Mouse (Mus musculus): ENCODE data around the gene Tubgcp2.
A peak's percentile ranks its signal among the peaks of the same experiment; 100 is the strongest.

Tubgcp2 gene

GRCm38 (mm10) chr7:139978278-139978892 is 58.1 kb downstream of the Tubgcp2 start, which contains the start of gene 6430531B16Rik:
TSS of gene 6430531B16Rik (minus strand) at chr7:139978755.
- peak; percentile 92 for DNase-seq

- no peak for DNase-seq
Observed at GRCm38 (mm10) chr7:139975471-139975870, 61.0 kb downstream of the Tubgcp2 start.

- DNase-seq = no peak
Observed at GRCm38 (mm10) chr7:139974307-139974706, 62.2 kb downstream of the Tubgcp2 start.

GRCm38 (mm10) chr7:139972923-139973331 is 63.5 kb downstream of the Tubgcp2 start:
- peak; percentile 31 for DNase-seq

- no peak for DNase-seq
Observed at GRCm38 (mm10) chr7:139971436-139971835, 65.0 kb downstream of the Tubgcp2 start.

GRCm38 (mm10) chr7:139970979-139971378 is 65.5 kb downstream of the Tubgcp2 start:
- DNase-seq = no peak

- no peak for DNase-seq
Observed at GRCm38 (mm10) chr7:139970216-139970919, 66.1 kb downstream of the Tubgcp2 start.

GRCm38 (mm10) chr7:139969348-139970130 is 66.9 kb downstream of the Tubgcp2 start:
- peak; percentile 82 for DNase-seq

GRCm38 (mm10) chr7:139968428-139968827 is 68.0 kb downstream of the Tubgcp2 start:
- DNase-seq = no peak

- no peak for DNase-seq
Observed at GRCm38 (mm10) chr7:139967175-139967574, 69.3 kb downstream of the Tubgcp2 start.

GRCm38 (mm10) chr7:139963814-139964213 is 72.7 kb downstream of the Tubgcp2 start:
- no peak for DNase-seq

- no peak for DNase-seq
Observed at GRCm38 (mm10) chr7:139961141-139961540, 75.3 kb downstream of the Tubgcp2 start.

- no peak for DNase-seq
Observed at GRCm38 (mm10) chr7:139957958-139958357, 78.5 kb downstream of the Tubgcp2 start.

GRCm38 (mm10) chr7:139957437-139957836 is 79.0 kb downstream of the Tubgcp2 start:
- DNase-seq = no peak

- DNase-seq = no peak
Observed at GRCm38 (mm10) chr7:139956658-139957057, 79.8 kb downstream of the Tubgcp2 start.

- no peak for DNase-seq
Observed at GRCm38 (mm10) chr7:139955505-139955904, 81.0 kb downstream of the Tubgcp2 start.

GRCm38 (mm10) chr7:139951991-139952633 is 84.4 kb downstream of the Tubgcp2 start:
- no peak for DNase-seq

- DNase-seq = no peak
Observed at GRCm38 (mm10) chr7:139951079-139951478, 85.4 kb downstream of the Tubgcp2 start.

- no peak for DNase-seq
Observed at GRCm38 (mm10) chr7:139950283-139950971, 86.0 kb downstream of the Tubgcp2 start.

GRCm38 (mm10) chr7:139949893-139950282 is 86.6 kb downstream of the Tubgcp2 start:
- DNase-seq = no peak

GRCm38 (mm10) chr7:139946032-139946431 is 90.4 kb downstream of the Tubgcp2 start:
- DNase-seq = no peak
